Mouse (Mus musculus) sigmoid colon, adult 10 weeks (tissue): ENCODE data around the gene Fam234a. TPM values are rescaled to one million over a fixed set of nuclear protein-coding genes. Genes with fewer than 3 reads are reported as not detected.

Experiments used
- polyA plus RNA-seq: library from polyadenylated mRNA; stranded (reverse); fragments of 350-450 nt; fragmentation: Illumina TruSeq; extraction: RNeasy Lipid Tissue Mini Kit (QIAGEN cat#74804); gene quantifications from one replicate; pipeline ENCODE4 v1.2.3, GENCODE M21; 2014; ENCODE audit warnings: low read depth, low replicate concordance

Fam234a gene
- polyA plus RNA-seq: 60.9 TPM

DNA sequence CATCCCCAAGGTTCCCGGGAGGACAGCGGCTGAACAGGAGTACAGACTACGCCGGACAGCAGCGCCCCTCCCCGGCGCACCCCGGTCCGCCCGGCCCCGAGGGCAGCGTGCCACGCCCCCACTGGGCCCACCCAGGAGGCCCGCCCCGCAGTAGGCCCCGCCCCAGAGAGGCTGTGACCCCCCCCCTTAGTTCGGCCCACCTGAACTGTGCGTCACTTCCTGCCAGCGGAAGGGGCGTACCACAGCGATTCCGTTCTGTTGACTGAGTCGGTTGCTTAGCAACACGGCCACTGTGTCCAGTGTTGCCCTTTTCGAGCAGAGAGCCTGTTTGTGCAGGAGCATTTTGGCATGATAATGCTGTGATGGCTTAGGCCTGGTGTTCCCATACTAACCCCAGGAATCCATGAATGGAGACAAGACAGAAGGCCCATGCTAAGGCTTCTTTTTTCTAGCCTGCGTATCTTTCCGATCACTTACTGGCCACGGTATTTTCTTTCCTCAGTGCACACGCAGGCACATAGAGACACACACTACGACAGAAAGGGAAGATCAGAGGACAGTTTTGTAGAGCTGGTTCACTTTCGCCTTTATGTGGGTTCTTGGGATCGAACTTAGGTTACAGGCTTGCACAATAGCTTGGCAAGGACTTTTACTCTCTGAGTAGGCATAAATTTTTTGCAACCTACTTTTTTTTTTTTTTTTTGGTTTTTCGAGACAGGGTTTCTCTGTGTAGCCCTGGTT is at the start of gene Fam234a:
Fam234a (minus strand) TSS at position 142 of the 741 bp plus-strand sequence.

DNA sequence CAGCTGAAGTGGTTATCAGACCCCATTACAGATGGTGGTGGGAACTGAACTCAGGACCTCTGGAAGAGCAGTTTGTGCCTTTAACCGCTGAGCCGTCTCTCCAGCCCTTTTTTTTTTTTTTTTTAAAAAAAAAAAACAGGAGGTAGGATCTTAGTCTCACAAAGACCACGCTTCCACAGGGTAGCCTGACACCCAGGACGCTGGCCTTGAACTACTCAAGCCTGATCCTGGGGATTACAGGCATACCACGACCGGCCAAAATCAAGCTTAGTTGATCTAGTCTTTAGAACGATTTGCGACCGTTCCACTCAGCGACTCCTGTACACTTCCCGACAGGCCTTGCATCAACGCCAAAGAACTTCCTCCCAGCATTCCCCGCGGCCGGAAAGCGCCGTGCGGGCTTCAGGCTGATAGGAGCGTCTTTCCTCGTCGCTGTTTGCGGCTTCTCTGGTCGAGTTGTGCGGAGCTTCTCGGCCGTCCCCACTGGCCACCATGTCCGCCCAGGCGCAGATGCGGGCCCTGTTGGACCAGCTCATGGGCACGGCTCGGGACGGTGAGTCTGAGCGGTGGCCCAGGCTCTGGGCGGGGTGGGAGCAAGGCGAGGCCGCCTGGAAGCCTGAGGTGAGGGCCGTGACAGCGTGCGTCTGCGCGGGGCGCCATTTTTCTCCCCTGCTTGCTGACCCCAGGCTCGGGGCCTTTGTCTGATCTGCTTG is 8.7 kb upstream of the Fam234a start, which contains the start of gene Luc7l:
Luc7l (plus strand) TSS at position 358 of the 713 bp plus-strand sequence.

DNA sequence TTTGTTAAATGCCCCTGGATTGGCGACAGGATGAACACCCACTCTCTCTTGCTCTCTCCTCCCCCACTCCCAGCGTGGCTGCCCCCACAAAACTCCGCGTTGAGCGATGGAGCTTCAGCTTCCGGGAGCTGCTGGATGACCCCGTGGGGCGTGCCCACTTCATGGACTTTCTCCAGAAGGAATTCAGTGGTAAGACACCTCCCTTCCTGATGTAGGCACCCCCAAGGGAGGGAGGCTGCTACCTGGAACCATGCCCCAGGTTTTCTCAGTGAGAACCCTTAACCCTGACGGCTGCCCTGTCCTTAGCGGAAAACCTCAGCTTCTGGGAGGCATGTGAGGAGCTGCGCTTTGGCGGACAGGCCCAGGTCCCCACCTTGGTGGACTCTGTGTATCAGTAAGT is 36.4 kb downstream of the Fam234a start, which contains the start of gene Arhgdig:
Arhgdig (minus strand) TSS at position 101 of the 400 bp plus-strand sequence.

DNA sequence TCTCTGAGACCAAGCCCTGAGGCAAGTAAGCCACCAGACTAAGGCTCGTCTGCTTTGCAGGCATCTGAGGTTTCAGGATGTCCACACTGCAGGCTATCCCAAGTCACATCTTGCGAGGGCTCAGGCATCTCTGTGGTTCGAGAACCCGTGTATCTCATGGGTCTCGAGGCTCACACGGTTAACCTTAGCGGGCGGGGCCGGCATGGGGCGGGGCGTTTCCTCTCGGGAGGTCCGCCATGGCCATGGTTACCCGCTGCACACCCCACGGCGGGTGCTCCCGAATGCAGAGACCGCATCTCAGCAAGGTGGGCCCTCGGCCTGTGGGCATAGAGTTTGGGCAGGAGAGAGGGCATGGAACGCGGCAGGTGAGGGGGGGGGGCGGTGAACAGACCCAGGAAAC is 41.3 kb downstream of the Fam234a start, which contains the start of gene Rgs11:
Rgs11 (plus strand) TSS at position 215 of the 400 bp plus-strand sequence.

DNA sequence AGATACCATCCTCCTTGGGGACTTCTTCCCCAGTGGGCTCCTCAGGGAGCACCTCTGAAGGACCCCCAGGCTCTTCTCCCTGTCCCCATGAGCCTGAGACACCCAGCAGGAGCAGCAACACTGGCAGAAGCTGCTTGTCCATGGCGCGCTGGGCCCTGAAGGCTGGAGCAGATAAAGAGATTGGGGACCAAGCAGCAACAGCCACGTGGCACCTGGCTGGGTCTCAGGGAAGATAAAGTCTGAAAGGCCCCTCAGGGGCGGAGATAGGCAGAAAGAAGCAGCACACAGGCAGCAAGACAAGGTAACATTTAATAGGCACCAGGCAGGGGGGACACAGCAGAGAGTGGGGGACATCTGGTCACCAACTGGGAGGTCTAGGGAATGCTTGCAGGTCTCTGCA is 45.1 kb downstream of the Fam234a start, which contains the start of gene Pdia2:
Pdia2 (minus strand) TSS at position 196 of the 400 bp plus-strand sequence.

Other genes with a start within 250 kb of the Fam234a start
- 2.1 TPM for gene Rab11fip3, start 174.7 kb downstream of the Fam234a start, polyA plus RNA-seq
- gene Decr2, start 153.9 kb downstream of the Fam234a start, polyA plus RNA-seq: 34.7 TPM
- gene Nme4, start 148.6 kb downstream of the Fam234a start, polyA plus RNA-seq: not detected
- 12.7 TPM for gene Tmem8, start 130.9 kb downstream of the Fam234a start, polyA plus RNA-seq
- 4.6 TPM for gene Mrpl28, start 120.7 kb downstream of the Fam234a start, polyA plus RNA-seq
- gene Axin1, start 105.6 kb downstream of the Fam234a start, polyA plus RNA-seq: 20.7 TPM
- not detected for gene Pdia2, start 45.2 kb downstream of the Fam234a start, polyA plus RNA-seq
- gene Rgs11, start 41.3 kb downstream of the Fam234a start, polyA plus RNA-seq: 0.69 TPM
- not detected for gene Arhgdig, start 36.5 kb downstream of the Fam234a start, polyA plus RNA-seq
- 95.1 TPM for gene Luc7l, start 8.7 kb upstream of the Fam234a start, polyA plus RNA-seq
- gene Neurl1b, start 170.6 kb upstream of the Fam234a start, polyA plus RNA-seq: 5.7 TPM